Mouse (Mus musculus) kidney, adult 18-20 months (tissue): ENCODE measurements around the gene P4htm.
"Not testable (repeated sequence)": the region's sequence is repeated elsewhere in the genome, so short reads cannot be mapped to it uniquely, and the experiment has no call there.

Experiments
- DNase-seq: peaks from one replicate; pipeline ENCODE4 v3.0.0; 2021

The P4htm gene

DNA sequence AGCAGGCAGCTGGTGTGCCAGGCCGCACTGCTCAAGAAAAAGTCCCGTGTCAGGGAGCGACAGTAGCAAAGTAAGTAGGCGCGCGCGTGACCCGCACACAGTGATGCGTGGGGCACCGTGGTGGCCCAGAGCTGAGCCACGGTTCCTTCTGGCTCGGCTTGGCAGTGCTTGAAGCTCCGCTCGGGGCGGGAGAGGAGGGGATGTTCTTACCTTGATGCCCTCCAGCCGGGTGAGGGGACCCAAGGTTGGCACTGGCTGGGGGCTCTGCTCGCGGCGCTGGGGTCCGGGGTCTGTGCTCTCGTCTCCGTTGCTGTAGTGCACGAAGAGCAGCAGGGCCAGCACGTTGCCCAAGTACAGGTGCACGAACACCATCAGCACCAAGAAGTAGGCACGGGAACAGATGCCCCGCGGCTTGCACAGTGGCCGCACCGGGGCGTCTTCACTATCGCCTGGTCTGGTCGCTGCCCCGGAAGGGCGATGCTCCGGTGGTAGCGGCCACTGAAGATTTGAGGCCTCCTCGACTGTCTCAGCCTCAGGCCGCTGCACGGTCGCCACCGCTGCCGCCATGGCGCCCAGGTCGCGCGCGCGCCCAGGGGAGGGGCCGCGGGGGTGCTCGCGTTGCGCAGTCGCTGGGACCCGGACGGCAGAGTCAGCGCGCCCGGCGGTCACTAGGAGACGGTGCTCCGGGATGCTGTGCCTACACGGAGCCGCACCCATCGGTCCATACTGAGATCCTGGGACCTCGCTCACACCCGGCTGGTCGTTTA, at the start of gene P4htm:
TSS of gene P4htm (minus strand) at position 670 of the 767 bp plus-strand sequence.
- DNase-seq = peak; percentile 64

DNA sequence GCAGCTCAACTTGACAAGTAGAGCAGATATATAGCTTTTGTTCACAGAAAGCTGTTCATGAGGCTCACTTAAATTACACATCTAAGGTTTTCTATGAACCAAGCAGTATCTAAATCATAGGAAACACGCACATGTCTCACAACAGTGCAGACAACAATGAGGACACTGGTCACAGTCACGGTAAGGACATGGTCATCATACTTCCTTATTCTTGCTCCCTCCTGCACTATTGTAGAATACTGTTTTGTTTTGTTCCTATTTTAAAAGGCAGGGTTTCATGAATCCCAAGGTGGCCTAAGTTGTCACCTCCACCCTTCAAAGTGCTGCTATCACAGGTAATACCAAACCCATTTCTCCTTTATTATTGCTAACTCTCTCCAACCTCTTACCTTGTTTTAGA, 42.4 kb upstream of the P4htm start:
- DNase-seq = no peak

DNA sequence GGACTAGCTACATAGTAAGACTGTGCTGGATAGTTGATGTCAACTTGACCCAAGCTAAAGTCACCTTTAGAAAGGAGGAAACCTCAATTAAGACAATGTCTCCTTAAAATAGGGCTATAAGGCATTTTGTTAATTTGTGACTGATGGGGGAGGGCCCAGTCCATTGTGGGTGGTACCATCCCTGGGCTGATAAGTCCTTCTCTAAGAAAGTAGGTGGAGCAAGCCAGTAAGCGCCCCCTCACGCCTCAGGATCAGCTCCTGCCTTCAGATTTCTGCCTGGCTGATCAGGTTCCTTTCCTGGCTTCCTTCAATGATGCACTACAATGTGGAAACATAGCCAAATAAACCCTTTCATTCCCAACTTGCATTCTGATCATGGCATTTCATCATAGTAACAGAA, 37.9 kb upstream of the P4htm start:
- no peak for DNase-seq

DNA sequence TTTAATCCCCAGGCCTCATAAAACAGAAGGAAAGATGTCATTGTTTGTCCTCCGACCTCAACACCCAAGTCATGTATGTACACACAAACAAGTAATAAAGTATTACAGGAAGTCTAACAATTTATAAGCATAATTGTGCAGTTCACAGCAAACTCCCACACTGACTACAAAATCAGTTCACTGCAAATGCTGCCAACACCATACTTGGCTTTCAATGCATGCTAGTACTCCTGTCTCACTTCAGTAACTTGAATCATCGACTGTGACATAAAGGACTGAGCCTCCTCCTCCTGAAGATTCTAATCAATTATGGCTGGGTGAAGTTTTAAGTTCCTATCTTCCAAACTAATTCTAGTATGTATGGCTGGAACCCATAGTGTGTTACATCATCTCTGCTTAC, 36.4 kb upstream of the P4htm start:
- no peak for DNase-seq

DNA sequence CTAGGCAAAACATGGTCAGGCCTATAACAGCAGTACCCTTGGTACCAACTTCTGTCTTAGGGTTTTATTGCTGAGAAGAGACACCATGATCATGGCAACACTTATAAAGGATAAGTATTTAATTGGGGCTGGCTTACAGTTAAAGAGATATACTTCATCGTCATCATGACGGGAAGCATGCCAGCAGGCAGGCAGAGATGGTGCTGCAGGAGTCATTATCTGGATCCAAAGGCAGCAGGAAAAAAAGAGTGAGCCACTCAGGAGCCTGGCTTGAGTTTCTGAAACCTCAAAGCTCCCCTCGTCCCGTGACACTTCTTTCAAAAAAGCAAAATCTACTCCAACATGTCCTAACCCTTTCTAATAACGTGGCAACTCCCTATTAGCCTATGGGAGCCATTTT, 34.9 kb upstream of the P4htm start:
- DNase-seq = no peak

DNA sequence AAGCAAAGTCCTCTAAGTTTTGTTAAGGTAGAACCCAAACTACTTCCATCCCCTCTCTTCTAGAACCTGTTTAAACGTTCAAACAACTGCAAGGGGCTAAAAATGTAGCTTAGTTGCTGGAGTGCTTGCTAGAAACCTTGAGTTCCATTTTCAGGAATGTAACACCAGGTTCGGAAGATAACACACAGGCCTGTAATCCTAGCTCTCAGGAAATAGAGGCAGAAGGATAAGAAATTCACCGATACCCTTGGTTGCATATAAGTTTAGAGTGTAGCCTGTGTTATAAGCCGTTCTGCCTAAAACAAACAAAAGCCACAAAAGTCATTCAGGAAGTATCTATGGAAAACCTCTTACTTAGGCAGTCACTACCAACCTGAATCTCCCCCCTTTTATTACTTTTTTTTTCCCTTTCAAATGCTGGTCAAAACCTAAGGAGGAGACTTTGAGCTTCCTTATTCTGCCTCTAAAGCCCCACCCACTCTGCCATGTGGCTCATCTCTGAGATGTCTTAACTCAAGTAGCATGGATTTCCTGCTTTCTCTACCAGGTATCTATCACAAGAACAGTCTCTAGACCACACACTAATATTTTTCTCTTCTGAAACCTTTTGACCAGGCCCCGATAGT, 34.3 kb upstream of the P4htm start:
- no peak for DNase-seq

DNA sequence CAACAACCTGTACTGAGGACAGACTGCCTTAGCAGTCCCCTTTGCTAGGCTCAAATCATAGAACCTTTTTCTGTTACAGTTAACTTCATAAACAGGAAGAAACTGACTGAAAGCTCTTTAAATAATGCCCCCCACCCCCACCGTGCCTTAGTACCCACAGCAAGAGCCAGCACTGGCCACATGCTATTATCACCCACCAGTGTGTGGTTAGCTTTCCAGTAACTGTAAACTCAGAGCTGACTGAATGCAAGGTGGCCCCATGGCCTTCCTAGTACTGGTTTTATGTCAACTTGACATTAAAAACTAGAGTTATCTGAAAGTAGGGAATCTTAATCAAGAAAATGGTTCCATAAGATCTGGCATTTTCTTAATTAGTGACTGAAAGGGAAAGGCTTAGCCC, 33.2 kb upstream of the P4htm start:
- no peak for DNase-seq

DNA sequence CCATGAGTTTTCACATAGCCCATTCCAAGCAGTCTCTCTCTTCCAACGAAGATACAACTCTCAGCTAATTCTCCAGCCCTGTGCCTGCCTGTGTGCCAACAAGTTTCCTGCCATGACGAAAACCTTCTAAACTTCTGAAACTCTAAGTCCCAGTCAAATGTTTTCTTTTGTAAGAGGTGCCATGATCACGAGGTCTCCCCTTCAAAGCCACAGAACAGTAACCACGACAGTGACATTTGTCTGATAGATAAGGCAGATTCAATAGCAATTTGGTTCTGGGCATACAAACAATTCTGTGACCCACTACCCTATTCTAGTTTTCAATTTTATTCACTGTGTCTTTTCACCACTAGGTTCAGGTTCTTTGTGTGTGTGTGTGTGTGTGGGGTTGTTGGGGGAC, 30.7 kb upstream of the P4htm start:
- DNase-seq = no peak

DNA sequence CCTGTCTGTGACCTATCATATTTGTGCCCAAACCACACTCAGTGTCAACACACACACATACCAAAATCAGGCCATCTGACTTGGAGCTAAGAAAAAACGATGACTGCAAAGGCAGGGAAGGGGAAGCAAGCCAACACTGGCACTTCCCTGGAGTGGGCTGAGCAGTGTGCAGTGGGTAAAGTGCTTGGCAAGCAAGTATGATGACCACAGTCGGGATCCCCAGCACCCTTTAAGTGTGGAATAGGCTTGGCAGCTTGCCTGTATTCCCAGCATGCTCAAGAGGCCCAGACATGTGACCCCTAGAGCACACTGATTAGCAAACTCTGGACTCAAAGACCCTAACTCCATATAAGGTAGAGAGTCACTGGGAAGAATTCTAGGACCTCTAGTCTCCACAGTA, 29.0 kb upstream of the P4htm start:
- peak; percentile 23 for DNase-seq

DNA sequence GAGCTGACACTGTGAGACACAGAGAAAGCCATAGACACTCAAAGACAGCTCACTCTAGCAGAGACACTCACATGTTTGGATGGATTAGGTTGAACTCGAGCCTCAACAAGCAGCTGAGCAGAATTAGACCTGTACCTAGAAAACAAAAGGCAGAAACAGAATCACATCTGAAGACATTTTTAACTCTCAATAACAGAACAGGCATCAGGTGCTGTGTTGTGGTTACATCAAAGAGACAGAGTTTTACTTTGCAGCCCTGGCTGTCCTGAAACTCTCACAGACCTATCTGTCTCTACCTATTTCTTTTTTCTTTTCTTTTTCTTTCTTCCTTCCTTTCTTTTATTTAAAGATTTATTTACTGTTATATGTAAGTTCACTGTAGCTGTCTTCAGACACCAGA, 19.8 kb upstream of the P4htm start:
- no peak for DNase-seq

DNA sequence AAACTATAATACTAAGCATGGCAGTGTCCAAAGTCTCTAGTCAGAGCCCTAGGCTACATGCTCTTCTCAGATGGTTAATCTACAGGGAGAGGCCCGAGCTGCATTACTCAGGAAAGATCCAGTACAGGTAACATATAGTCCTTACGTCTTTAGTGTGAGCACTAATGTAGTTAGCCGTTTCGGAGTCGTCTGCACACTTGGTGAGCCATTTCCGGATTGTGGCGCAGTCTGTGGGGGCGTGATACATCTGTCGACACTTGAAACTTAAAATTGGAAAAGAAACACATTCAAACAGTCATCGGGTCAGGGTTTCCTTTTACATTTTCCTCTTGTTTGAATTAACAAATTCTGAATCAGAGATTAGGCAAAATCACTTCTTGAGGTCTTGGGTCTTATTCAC, 14.0 kb upstream of the P4htm start:
- no peak for DNase-seq

DNA sequence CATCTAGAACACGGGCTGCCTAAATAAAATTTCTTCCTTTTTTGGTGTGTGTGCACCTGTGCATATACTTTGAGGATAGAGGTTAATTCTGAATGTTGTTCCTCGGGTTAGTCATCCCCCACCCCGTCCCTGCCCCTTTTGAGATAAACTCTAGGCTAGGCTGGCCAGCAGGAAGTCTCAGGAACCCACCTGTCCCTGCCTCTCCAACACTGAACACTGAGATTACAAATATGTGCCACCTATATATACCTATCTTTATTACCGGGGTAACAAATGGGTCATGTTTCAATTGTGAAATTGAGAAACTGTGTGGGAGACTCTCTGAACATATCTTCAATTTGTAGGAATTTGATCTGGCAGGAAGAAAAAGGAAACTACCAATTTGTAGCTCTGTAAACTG, 11.4 kb upstream of the P4htm start:
- DNase-seq = no peak

DNA sequence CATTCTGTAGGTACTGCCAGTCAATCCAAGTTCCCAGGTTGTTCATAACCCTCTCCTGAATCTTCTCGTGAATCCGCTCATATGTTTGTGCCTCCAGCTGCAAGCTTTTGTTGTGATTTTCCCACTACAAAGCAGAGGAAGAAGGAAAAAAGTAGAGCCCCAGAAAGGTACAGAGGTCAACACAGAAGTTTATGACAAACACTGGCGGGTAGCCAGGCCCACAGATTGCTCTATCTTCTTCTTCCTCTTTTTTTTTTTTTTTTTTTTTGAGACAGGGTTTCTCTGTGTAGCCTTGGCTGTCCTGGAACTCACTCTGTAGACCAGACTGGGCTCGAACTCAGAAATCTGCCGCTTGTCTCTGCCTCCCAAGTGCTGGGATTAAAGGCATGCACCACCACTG, 10.5 kb upstream of the P4htm start:
- DNase-seq = not testable (repeated sequence)

DNA sequence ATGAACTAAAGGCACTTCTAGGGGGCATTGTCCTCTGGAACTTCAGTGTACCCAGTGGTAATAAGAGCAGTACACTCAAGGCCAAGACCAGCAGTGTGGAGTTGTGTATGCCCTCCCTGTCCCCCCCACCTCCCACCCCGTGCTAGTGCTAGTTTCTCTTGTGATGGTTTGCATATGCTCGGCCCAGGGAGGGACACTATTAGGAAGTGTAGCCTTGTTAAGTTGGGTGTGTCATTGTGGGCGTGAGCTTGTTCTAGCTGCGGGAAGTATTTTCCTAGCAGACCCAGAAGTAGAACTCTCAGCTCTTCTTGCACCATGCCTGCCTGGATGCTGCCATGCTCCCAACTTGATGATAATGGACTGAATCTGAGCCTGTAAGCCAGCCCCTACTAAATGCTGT, 4.5 kb upstream of the P4htm start:
- no peak for DNase-seq

DNA sequence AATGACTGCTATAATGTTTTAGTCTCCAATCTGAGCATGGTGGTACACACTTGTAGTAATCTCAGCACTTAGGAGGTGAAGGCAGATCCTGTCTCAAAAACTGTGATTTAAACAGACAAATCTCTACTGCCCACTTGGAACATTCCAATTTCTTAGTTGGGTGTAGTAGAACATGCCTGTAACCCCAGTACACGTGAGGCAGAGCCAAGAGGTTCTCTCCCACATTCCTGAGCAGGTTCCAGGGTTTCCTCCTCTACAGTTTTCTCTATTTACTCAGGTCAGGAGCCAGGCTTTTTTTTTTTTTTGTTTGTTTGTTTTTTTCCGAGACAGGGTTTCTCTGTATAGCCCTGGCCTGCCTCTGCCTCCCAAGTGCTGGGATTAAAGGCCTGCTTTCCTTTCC, 2.5 kb upstream of the P4htm start:
- no peak for DNase-seq

DNA sequence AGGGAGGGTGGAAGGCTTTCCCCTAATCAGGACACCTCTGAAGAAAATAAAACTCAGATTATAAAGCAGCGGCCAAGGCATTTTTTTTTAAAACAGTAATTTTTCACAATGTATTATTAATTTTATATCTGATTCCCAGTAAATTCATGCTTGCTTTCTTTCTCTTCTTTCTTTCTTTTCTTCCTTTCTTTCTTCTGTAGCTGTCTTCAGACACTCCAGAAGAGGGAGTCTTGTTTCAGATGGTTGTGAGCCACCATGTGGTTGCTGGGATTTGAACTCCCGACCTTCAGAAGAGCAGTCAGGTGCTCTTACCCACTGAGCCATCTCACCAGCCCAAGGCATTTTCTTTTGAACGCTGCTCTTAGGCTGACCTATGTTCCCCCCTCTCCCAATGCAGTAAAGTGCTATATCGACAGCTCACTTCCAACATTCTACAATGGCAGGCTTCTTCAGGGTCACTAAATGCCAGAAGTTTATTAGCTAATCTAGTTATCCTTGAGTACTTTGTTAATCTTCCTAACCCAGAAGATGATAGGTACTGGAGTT, 1.6 kb upstream of the P4htm start:
- no peak for DNase-seq

DNA sequence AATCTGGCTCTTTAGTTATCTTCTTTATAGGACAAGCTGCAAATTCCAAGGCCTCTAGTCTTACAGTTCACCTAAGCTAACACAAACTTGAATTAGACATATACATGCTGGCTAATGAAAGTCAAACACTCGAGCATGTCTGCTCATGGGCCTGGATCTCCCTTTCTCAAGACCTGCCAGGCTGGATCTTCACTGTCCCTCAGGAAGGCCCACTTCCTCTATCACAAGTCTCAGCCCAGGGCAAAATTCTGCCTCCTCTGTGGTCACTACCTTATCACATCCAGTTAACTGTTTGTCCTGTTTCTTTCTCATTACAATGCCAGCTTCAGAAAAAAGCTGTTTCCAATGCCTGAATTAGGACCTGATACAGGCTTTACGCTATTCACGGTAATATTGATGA, 3.1 kb downstream of the P4htm start:
- DNase-seq = no peak

DNA sequence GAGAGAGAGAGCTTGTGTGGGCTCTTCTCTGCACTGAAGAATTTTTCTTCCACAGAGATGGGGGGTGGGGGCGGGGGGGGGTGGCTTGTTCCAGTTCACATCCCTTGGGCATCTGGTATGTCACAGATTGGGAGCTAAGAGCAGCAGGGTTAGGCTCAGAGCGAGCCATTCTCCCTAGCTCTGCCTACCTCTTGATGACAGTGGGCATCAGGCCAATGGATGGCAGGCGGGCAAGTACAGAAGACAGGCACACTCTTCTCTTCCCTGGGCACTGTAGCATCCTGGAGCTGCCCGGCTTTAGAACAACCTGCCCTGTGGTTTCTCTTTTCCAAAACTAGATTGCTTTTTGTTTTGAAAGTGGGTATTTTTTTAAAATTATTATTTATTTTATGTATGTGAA, 6.0 kb downstream of the P4htm start:
- no peak for DNase-seq

DNA sequence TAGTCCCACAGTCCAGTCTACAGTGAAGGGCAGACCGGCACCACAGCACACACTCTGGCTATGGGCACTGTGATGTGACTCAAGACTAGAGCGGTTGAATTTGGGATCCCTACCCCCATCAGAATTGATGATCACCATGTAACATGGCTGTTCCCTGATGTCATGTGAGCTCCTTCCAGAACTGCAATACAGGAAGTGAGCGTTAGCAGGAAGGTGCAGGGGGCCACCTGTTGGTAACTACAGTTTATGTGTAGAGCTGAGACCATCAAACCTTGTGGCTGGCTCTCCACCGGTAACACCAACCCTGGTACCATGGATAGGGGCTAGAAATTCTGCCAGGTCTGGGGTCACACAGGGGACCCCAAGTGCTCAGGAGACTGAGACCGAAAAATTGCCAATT, 8.2 kb downstream of the P4htm start:
- DNase-seq = no peak

DNA sequence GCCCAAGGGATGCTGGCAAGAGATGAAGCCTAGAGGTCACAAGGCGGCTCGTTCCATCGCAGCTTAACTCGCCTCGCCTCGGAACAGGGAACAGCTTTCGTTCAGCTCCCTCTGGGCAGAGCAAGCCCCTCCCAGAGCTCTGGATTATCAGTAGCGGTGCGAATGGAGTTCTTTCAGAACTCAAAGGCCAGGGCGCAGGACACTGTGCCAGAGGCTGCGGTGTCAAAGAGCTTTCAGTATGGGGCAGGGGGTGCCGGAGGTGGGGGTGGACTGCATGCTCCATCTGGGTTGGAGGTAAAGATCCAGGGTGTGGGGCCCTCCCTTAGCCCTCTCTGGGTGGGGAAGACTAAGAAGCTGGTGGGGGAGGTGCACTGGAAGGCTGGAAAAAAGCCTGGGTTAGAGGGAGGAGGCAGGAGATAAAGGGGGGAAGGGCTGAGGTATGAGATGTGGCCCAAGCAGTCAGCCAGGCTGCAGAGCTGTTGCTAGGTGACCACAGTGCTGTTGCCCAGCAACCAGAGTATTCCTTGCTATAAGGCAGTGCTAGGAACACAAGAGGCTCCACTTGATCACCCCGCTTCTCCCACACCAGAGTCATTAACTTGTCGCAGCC, 9.8 kb downstream of the P4htm start:
- DNase-seq = peak; percentile 21

DNA sequence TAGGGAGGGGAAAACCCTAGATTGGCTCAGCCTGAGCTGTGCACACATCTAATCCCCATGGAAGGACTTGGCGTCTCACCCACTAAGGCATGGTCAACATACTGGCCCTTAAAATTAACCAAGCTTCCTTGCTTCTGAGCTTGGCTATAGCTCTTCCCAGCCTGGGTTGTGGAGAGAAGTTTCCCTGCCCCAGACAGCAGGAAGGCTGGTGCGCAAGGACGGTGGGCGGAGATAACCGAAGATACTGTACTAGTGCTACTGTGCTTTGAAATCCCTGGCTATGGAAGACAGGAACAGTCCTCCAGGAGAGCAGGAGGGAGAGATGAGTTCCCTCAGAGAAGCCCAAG, 18.1 kb downstream of the P4htm start:
- no peak for DNase-seq

DNA sequence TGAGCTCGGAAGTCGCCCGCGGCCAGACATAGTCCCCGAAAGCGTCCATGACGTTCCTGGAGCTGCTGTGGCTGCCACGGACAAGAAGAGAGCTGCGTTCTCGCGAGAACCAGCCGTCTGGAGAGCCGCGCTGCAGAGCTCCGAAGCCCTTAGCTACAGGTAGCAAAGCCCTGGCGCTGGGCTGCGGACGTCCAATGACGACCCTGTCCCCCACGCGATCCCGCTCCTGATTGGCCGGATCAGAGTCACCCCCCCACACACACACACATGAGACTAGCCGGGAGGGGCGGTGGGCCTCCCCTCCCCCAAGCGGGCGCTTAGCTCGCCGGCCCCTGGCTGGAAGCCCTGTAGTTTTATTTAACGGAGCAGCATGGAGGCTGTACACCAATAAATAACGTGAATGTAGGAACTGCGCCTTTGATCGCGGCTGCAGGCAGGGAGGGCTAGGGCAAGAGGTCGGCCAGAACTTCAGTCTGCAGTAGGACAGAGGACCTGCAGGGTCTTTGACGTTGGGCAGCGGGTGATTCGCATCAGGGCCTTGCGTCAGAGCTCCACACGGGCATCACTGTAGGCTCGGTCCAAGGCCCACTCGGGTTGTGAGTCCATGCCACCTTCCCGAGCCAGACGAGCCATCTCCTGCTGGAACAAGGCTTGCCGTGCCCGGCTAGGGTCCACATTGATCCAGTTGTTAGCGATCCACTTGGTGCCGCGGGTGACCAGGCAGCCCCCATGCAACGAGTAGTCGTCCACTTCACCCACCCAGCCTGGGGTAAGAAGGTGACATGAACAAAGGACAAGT, 18.7 kb downstream of the P4htm start, which contains the start of gene Wdr6:
TSS of gene Wdr6 (minus strand) at position 195 of the 799 bp plus-strand sequence.
- peak; percentile 89 for DNase-seq

DNA sequence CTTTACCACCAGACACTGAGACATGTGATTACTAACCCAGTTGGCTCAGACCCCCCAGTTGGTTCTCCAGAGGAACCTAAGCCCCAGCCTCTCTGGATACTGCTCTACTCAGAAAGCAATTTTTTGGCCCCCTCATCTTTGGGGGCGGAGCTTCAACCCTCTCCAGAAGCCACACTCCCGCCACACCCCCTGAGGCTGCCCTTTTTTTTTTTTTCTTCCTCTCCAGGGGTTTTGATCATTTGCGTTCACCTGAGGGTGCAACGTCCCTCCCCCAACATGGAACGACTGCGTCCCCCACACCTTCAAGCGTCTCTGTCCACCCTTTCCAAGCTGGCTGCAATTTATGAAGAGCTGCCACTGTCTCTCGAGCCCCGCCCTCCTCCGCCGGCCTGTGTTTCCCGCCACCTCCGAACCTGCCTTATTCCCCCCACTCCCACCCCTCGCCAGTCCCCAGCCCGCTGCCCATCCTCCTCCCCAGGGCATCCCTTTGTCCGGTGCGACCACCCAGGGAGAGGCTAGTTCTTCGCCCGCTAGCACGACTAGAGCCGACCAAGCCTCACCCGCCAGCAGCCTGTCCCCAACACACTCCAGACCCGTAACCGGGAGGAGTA, 19.4 kb downstream of the P4htm start:
- DNase-seq = peak; percentile 27
